Mouse (Mus musculus): Measurements from ENCODE around the gene Eps8l3. TPM values are rescaled to one million over a fixed set of nuclear protein-coding genes. Genes with fewer than 3 reads are reported as not detected.
A peak's percentile ranks its signal among the peaks of the same experiment; 100 is the strongest.

Eps8l3 gene
- polyA plus RNA-seq, 1 experiment from 2014 or later = 0.09 TPM

- H3K27ac ChIP-seq = no peak overlapping the region
- peak; percentile 74; the same call in 1 of the 2 replicates for ATAC-seq (replicated peaks)
- H3K4me3 ChIP-seq = no peak overlapping the region
- no peaks in the 10 kb centered on the region for H3K4me1 ChIP-seq
- no peak overlapping the region for H3K4me2 ChIP-seq
- no peaks in the 10 kb centered on the region for H3K36me3 ChIP-seq (replicated peaks)
- no peaks in the 10 kb centered on the region for H3K27me3 ChIP-seq (replicated peaks)
- no peak overlapping the region for H3K9ac ChIP-seq
- 64% methylated on average over 7 of the region's 7 CpGs for WGBS
- H3K9me3 ChIP-seq = no peaks in the 10 kb centered on the region
Observed at GRCm38 (mm10) chr3:107917783-107918408, 40.9 kb downstream of the Eps8l3 start.

DNA sequence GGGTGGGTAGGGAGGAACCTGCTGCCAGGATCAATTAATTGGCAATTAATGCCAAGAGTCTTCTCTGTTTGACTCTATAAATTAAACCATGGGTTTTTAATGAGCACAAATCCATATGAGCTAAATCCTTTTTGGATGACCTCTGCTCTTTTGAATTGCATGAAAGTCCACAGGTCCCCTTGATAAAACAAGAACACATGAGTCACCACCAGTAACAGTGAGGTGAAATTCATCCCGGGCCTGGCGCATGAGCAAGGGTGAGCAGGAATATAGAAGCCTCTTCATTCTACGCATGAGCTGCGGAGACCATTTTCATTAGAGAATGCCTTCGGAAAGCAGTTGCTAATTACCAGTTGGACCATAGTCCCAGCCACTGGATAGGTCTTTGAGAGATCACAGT lies 43.3 kb downstream of the Eps8l3 start:
- no peak overlapping the region for H3K4me2 ChIP-seq
- no peaks in the 10 kb centered on the region for H3K4me1 ChIP-seq
- no peak overlapping the region for H3K27ac ChIP-seq
- H3K36me3 ChIP-seq (replicated peaks) = no peaks in the 10 kb centered on the region
- no peaks in the 10 kb centered on the region for H3K27me3 ChIP-seq (replicated peaks)
- no peaks in the 10 kb centered on the region for H3K9me3 ChIP-seq
- no peak overlapping the region for H3K9ac ChIP-seq
- 93% methylated on average over 5 of the region's 5 CpGs for WGBS
- no peak for ATAC-seq (replicated peaks)
- no peak overlapping the region for H3K4me3 ChIP-seq

GRCm38 (mm10) chr3:107925335-107925734 lies 48.3 kb downstream of the Eps8l3 start:
- Histone ChIP-seq H3K4me2 (no peak overlapping the region), H3K9me3 (no peaks in the 10 kb centered on the region), H3K4me1 (0 out of 2 replicates have a peak, but pooled peaks cover 9% of the 10 kb centered on the region), H3K27me3 (replicated peaks) (no peaks in the 10 kb centered on the region), H3K9ac (no peak overlapping the region), H3K36me3 (replicated peaks) (no peaks in the 10 kb centered on the region), H3K4me3 (no peak overlapping the region), H3K27ac (no peak overlapping the region)
- no peak for ATAC-seq (replicated peaks)
- 89% methylated on average over 3 of the region's 3 CpGs for WGBS

GRCm38 (mm10) chr3:107927841-107928240 lies 50.8 kb downstream of the Eps8l3 start:
- Histone ChIP-seq H3K4me3 (no peak overlapping the region), H3K9me3 (no peaks in the 10 kb centered on the region), H3K4me2 (no peak overlapping the region), H3K27ac (no peak overlapping the region), H3K36me3 (replicated peaks) (no peaks in the 10 kb centered on the region), H3K27me3 (replicated peaks) (no peaks in the 10 kb centered on the region), H3K4me1 (peaks cover 24% of the 10 kb centered on the region), H3K9ac (no peak overlapping the region)
- WGBS = 65% methylated on average over 3 of the region's 3 CpGs
- no peak for ATAC-seq (replicated peaks)

DNA sequence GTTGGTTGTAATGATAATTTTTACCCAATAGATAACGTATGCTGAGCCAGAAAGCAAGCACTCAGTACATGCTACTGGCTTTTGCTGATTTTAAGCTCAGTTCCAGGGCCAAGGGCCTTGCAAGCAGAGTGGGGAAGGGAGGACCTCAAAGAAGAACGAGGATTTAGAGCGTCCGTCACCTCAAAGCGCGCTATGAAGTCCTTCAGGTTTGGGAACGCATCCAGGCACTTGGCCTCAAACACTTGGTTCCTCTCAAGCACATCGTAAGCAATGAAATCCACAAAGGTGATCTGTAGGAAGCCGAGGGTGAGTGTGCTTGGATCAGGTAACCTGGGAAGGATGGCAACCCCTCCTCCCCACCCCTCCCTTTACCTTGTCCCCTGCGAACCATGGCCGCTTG lies 51.7 kb downstream of the Eps8l3 start:
- Histone ChIP-seq H3K36me3 (replicated peaks) (no peaks in the 10 kb centered on the region), H3K4me3 (no peak overlapping the region), H3K27me3 (replicated peaks) (no peaks in the 10 kb centered on the region), H3K27ac (0 out of 2 replicates have a peak overlapping the region, but pooled peaks have one; percentile 5), H3K9ac (no peak overlapping the region), H3K4me2 (no peak overlapping the region), H3K4me1 (peaks cover 24% of the 10 kb centered on the region), H3K9me3 (no peaks in the 10 kb centered on the region)
- ATAC-seq (replicated peaks) = no peak
- WGBS = 88% methylated on average over 11 of the region's 11 CpGs

DNA sequence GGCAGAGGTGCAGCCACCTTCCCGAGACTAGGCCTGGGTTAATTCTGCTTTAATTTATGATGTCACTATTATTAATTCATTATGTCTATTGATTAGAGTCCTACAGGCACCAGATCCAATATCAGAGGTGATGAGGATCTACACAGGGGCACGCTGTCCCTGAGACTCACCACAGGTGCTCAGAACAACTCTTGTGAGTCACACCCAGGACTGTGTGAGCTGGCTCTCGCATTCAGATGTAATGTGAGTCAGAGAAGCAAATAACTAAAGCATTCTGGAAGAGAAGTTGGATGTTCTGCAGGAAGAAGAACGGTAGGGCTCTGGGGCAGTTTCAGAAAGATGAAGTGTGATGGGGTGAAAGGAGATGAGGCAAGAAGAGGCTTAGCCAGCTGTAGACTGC lies 52.2 kb downstream of the Eps8l3 start:
- no peaks in the 10 kb centered on the region for H3K27me3 ChIP-seq (replicated peaks)
- no peak overlapping the region for H3K9ac ChIP-seq
- no peaks in the 10 kb centered on the region for H3K9me3 ChIP-seq
- H3K4me2 ChIP-seq = no peak overlapping the region
- H3K4me1 ChIP-seq = peaks cover 24% of the 10 kb centered on the region
- ATAC-seq (replicated peaks) = no peak
- no peaks in the 10 kb centered on the region for H3K36me3 ChIP-seq (replicated peaks)
- WGBS = 87% methylated on average over 4 of the region's 4 CpGs
- H3K4me3 ChIP-seq = no peak overlapping the region
- H3K27ac ChIP-seq = no peak overlapping the region

- Histone ChIP-seq H3K9ac (no peak overlapping the region), H3K4me1 (peaks cover 24% of the 10 kb centered on the region), H3K27me3 (replicated peaks) (no peaks in the 10 kb centered on the region), H3K4me2 (no peak overlapping the region), H3K27ac (no peak overlapping the region), H3K4me3 (no peak overlapping the region), H3K9me3 (no peaks in the 10 kb centered on the region), H3K36me3 (replicated peaks) (no peaks in the 10 kb centered on the region)
- ATAC-seq (replicated peaks) = no peak
- 96% methylated on average over 4 of the region's 4 CpGs for WGBS
Observed at GRCm38 (mm10) chr3:107929731-107930130, 52.7 kb downstream of the Eps8l3 start.

- H3K4me2 ChIP-seq = peak overlapping the region; percentile 45
Observed at GRCm38 (mm10) chr3:107931134-107931533, 54.1 kb downstream of the Eps8l3 start.

GRCm38 (mm10) chr3:107931670-107932069 lies 54.6 kb downstream of the Eps8l3 start, which contains the start of gene Gstm7:
Gstm7 (minus strand) TSS chr3:107931817.
- Histone ChIP-seq H3K36me3 (replicated peaks) (no peaks in the 10 kb centered on the region), H3K27ac (peak within 1 kb of the TSS; percentile 80), H3K27me3 (replicated peaks) (no peaks in the 10 kb centered on the region), H3K4me2 (peak within 1 kb of the TSS; percentile 45), H3K9me3 (no peaks in the 10 kb centered on the region), H3K9ac (no peak within 1 kb of the TSS), H3K4me3 (peak within 1 kb of the TSS; percentile 31), H3K4me1 (peaks cover 24% of the 10 kb centered on the region)
- WGBS = 2% methylated on average over 10 of the region's 10 CpGs
- peak; percentile 97 for ATAC-seq (replicated peaks)

More at GRCm38 (mm10) chr3:107931134-107931533, 54.1 kb downstream of the Eps8l3 start:
- H3K4me3 ChIP-seq = peak overlapping the region; percentile 31
- H3K4me1 ChIP-seq = peaks cover 24% of the 10 kb centered on the region
- ATAC-seq (replicated peaks) = peak; percentile 48; the same call in 1 of the 2 replicates
- H3K9ac ChIP-seq = no peak overlapping the region
- H3K27ac ChIP-seq = peak overlapping the region; percentile 80
- WGBS = 44% methylated on average over 2 of the region's 2 CpGs
- H3K9me3 ChIP-seq = no peaks in the 10 kb centered on the region
- no peaks in the 10 kb centered on the region for H3K27me3 ChIP-seq (replicated peaks)
- H3K36me3 ChIP-seq (replicated peaks) = no peaks in the 10 kb centered on the region

- Histone ChIP-seq H3K27ac (peak overlapping the region; percentile 2; the same call in 1 of the 2 replicates), H3K4me2 (no peak overlapping the region)
Observed at GRCm38 (mm10) chr3:107932128-107932527, 55.1 kb downstream of the Eps8l3 start.

DNA sequence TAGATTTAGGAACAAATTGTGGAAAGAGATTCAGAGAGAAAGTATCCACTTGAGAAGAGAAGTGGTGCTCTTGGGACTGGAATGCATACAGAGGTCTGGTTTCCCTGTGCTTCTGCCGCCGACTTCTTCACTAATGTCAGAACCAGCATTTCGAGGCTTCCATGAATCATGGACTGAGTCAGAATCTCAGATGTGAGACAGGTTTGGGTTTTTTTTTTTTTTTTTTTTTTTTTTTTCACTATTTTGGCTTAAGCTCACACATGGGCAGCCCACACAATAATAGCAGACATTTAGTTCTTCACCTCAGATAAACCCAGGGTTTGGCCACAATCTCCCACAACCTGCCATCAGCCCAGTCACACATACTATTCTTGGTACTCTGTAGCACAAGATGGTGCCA lies 58.2 kb downstream of the Eps8l3 start:
- Histone ChIP-seq H3K27me3 (replicated peaks) (no peaks in the 10 kb centered on the region), H3K4me3 (no peak overlapping the region), H3K9ac (no peak overlapping the region), H3K4me2 (no peak overlapping the region), H3K9me3 (no peaks in the 10 kb centered on the region), H3K36me3 (replicated peaks) (no peaks in the 10 kb centered on the region), H3K27ac (no peak overlapping the region), H3K4me1 (peaks cover 22% of the 10 kb centered on the region)
- ATAC-seq (replicated peaks) = no peak
- 81% methylated on average over 3 of the region's 3 CpGs for WGBS

More at GRCm38 (mm10) chr3:107932128-107932527, 55.1 kb downstream of the Eps8l3 start:
- 0 out of 2 replicates have a peak, but pooled peaks have one; percentile 11 for ATAC-seq (replicated peaks)
- Histone ChIP-seq H3K9me3 (no peaks in the 10 kb centered on the region), H3K9ac (no peak overlapping the region), H3K4me1 (peaks cover 24% of the 10 kb centered on the region), H3K36me3 (replicated peaks) (no peaks in the 10 kb centered on the region), H3K27me3 (replicated peaks) (no peaks in the 10 kb centered on the region), H3K4me3 (no peak overlapping the region)
- 62% methylated on average over 6 of the region's 6 CpGs for WGBS

GRCm38 (mm10) chr3:107935888-107936287 lies 58.9 kb downstream of the Eps8l3 start:
- Histone ChIP-seq H3K4me1 (peaks cover 16% of the 10 kb centered on the region), H3K4me3 (no peak overlapping the region), H3K27ac (no peak overlapping the region), H3K4me2 (no peak overlapping the region), H3K36me3 (replicated peaks) (no peaks in the 10 kb centered on the region), H3K9ac (no peak overlapping the region), H3K27me3 (replicated peaks) (no peaks in the 10 kb centered on the region), H3K9me3 (no peaks in the 10 kb centered on the region)
- no peak for ATAC-seq (replicated peaks)
- WGBS = 67% methylated on average over 3 of the region's 3 CpGs

DNA sequence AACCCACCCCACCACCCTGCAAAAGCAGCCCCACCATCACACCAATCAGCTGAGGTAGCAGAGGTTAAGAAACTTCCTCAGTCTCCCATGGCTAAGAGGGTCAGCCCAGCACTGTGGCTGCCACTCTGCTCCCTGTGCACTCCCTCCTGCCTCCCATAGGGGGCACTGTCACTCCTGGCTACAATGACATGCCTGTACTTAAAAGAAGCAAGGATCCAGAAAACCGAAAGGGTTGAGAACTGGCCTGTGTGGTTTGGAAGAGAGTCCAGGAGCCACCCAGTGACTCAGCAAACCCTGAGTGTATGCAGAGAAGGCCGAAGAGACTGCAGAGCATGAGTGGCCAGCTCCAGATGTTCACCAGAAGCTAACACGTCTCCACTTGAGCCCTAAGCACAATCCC lies 62.4 kb downstream of the Eps8l3 start:
- 51% methylated on average over 3 of the region's 3 CpGs for WGBS
- no peaks in the 10 kb centered on the region for H3K27me3 ChIP-seq (replicated peaks)
- H3K4me1 ChIP-seq = peaks cover 17% of the 10 kb centered on the region
- H3K4me2 ChIP-seq = no peak overlapping the region
- H3K9ac ChIP-seq = no peak overlapping the region
- H3K27ac ChIP-seq = no peak overlapping the region
- no peaks in the 10 kb centered on the region for H3K36me3 ChIP-seq (replicated peaks)
- no peak for ATAC-seq (replicated peaks)
- H3K9me3 ChIP-seq = no peaks in the 10 kb centered on the region
- no peak overlapping the region for H3K4me3 ChIP-seq

Measured in midbrain, embryonic 15.5 days (tissue).